Mouse (Mus musculus): ENCODE results near the gene Ttc39d.
"Not testable (repeated sequence)": the region's sequence is repeated elsewhere in the genome, so short reads cannot be mapped to it uniquely, and the experiment has no call there.

The Ttc39d gene

DNA sequence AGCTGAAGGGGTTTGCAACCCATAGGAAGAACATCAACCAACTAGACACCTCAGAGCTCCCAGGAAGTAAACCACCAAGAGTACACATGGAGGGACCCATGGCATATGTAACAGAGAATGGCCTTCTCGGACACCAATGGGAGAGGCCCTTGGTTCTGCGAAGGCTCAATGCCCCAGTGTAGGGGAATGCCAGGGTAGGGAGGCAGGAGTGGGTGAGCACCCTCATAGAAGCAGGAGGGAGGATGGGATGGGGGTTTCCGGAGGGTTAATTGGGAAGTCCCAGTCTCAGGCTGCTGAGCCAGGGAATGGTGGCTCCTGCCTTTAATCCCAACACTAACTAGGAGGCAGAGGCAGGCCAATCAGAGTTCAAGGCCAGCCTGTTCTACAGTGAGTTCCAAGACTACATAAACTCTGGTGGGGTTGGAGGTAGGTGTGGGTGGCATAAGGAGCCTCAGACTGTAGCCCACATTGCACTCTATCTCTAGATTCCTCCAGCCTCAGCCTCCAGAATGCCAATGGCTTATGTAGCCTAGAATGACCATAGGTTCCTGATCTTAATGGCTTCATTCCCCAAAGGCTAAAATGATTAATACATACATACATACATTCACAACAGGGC, 8.0 kb upstream of the Ttc39d start:
- no peak for DNase-seq

DNA sequence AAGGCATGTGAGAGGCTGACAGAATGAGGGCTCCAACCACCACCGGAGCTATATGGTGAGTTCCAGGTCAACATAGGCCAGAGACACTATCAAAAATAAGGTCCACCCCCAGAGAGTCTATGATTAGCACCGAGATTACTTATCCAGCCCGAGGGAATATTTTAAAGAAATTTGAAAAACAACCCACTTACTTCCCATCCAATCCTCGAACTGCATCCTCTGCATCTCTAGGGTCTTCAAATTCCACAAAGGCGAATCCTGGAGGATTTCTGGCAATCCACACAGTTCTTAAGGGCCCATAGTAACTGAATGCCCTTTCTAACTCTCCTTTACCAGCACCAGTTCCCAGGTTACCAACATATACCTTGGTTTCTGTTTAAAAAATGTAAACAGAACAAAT, 1.6 kb upstream of the Ttc39d start:
- no peak for DNase-seq

DNA sequence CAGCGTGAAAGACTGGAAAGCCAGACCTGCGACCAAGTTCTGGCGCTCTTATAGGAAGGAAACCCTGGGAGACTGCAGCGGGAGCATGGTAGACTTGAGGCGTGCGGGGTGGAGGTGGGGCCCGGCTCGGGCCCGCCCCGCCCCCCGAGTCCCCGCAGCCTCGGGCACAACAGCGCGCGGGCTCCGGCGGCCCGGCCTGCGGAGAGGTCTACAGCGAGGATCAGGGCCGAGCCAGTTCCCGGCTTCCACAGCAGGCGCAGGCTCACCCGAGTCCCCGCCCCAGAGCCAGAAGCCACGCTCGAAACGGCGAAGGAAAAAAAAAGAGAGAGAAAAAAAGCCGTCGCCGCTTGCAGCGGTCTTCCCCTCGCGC, 974 bp upstream of the Ttc39d start:
- no peak for DNase-seq

GRCm38 (mm10) chr17:80213998-80214397, 6.7 kb downstream of the Ttc39d start:
- not testable (repeated sequence) for DNase-seq

- DNase-seq, result no peak
Measured at GRCm38 (mm10) chr17:80220131-80220530, 12.9 kb downstream of the Ttc39d start.

- no peak for DNase-seq
Measured at GRCm38 (mm10) chr17:80221202-80221601, 13.9 kb downstream of the Ttc39d start.

- DNase-seq, result peak; percentile 67
Measured at GRCm38 (mm10) chr17:80221890-80222628, 14.8 kb downstream of the Ttc39d start.

DNA sequence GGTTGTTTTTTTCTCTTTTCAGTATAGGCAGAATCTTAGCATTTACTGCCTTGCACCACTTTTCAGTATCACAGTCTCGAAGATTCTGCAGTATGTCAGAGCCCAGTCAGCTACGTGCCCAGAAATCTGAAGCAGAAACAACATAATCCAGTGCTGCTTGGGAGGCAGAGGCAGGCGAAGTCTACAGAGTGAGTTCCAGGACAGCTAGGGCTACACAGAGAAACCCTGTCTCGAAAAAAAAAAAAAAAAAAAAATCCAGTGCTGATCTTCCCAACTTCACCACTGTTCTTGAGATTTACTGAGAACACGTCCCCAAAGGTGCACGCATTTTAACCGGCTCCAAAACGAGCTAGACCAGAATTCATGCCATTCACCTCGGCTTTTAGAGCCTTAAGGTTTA, 16.6 kb downstream of the Ttc39d start:
- DNase-seq, result no peak

DNA sequence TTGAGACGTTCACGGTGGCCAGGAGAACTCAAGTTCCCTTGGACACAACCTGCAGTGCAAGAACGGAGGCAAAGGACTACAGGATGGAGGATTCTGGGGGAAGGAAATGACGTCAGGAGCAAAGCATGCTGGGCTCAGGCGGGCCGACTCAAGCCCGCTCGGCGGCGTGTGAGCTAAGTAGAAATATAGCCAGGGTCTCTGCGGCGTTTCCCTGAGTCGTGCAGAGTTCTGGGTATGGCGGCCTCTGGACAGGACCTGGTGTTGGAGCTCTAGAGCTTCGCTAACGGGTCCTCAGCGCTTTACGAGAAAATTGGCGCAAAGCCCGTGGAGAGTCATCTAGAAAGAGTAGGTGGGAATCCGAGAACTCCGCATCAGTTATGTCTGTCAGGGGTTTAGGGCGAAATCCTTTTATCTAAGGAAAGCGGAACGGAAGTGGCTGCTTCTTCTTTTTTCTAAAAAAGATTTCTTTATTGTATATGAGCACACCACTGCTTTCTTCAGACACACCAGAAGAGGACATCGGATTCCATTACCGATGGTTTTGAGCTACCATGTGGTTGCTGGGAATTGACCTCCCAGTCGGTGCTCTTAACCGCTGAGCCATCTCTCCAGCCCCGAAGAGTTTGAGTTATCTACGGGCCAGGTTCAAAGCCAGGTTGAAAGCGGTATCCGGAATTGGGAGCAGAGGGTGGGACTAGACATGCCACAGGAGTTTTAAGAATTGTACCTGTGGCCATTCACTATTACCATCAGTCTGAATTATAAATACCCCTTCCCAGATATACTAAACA, 17.3 kb downstream of the Ttc39d start, which contains the start of gene Gemin6:
TSS of gene Gemin6 (plus strand) at position 116 of the 791 bp plus-strand sequence.
- DNase-seq, result peak; percentile 95

DNA sequence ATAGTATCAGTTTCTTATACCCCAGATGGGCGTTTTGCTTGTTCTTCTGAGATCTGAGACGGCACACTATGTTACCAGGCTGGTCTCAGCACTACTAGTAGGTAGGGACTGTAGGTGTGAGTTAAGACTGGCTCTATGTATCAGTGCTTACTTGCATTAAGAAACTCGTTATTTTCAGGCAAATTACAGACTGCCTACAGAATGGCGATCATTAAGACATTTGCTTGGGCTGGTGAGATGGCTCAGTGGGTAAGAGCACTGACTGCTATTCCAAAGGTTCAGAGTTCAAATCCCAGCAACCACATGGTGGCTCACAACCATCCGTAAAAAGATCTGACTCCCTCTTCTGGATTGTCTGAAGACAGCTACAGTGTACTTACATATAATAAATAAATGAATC, 17.9 kb downstream of the Ttc39d start:
- DNase-seq, result not testable (repeated sequence)

- DNase-seq, result no peak
Measured at GRCm38 (mm10) chr17:80229396-80229795, 22.1 kb downstream of the Ttc39d start.

DNA sequence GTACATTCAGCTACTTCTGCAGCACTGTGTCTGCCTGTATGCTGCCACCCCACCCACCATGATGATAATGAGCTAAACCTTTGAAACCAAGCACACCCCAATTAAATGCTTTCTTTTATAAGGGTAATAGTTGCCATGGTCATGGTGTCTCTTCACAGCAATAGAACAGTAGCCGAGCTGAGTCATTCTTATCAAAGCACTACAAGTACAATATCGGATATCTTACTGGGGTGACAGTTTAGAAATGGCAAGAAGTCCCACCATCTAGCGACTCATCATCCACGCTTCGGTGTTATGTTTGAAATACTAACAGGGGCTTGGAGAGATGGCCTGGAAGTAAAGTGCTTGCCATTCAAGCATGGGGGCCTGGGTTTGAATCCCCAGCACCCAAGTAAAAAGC, 26.6 kb downstream of the Ttc39d start:
- no peak for DNase-seq

DNA sequence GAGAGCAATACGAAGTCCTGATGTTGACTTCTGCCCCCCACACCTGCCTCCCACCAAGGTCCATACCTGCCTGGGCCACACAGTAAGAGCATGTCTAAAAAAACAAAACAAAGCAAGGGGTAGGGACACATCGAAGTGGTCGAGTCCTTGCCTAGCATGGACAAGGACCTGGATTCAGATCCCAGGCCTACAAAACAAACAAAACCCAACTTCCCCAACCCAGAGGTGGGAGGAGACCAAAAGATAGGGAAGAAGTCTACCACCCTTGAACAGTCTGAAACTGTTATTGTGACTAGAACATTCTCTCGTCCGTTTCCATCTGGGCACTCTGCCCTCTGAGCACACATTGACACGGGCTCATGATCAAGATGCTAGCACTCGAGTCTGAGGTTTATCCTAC, 27.1 kb downstream of the Ttc39d start:
- no peak for DNase-seq

GRCm38 (mm10) chr17:80235477-80235876, 28.2 kb downstream of the Ttc39d start:
- no peak for DNase-seq

GRCm38 (mm10) chr17:80236805-80237204, 29.5 kb downstream of the Ttc39d start:
- DNase-seq, result no peak

- DNase-seq, result no peak
Measured at GRCm38 (mm10) chr17:80237475-80237874, 30.2 kb downstream of the Ttc39d start.

- DNase-seq, result no peak
Measured at GRCm38 (mm10) chr17:80241594-80241993, 34.3 kb downstream of the Ttc39d start.

- no peak for DNase-seq
Measured at GRCm38 (mm10) chr17:80243116-80243515, 35.9 kb downstream of the Ttc39d start.

DNA sequence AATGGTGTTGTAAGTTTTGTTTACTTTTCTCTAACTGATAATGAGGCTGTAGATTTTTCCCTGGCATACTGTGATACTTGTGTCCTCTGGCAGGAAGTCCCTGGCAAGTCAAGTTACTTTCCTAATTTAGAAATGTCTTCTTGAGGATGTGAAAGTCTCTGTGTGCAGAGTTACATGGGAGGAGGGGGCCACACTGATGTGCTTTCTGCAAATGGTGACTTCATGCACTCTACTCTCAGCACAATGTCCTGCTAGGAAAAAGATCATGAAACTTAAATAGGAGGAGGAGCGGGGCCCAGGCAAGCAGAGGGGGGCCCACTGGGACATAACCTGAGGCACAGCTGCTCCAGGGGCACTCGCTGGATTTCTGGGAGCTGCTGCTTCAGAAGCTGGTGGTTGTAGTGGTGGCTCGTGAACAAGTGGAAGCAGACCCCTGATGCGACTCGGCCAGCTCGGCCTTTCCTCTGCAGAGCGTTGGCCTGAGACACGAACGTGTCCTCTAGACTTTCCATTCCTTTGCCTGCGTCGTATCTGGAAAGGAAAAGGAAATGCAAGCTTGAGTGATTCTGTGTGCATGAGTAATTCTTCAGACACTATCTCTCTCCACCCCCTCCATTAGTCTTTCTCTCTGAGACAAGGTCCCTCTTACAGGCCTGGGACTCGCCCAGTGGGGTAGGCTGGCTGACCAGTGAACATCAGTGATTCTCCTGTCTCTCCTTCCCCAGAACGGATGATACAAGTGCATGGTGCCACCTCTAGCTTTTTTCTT, 45.7 kb downstream of the Ttc39d start:
- no peak for DNase-seq

DNA sequence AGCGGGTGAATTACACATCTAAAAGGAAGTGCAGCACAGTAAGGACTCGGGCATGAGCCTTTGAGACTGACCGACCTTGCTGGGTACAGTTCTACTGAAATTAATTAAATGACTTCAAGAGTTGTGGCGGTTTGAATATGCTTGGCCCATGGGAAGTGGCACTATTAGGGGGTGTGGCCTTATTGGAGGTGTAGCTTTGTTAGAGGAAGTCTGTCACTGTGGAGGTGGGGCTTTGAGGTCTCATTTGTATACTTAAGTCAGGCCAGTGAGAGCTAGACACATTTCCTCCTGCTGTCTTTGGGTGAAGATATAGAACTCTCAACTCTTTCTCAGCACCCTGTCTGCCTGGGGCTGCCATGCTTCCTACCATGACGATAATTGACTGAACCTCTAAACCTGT, 47.2 kb downstream of the Ttc39d start:
- DNase-seq, result no peak

DNA sequence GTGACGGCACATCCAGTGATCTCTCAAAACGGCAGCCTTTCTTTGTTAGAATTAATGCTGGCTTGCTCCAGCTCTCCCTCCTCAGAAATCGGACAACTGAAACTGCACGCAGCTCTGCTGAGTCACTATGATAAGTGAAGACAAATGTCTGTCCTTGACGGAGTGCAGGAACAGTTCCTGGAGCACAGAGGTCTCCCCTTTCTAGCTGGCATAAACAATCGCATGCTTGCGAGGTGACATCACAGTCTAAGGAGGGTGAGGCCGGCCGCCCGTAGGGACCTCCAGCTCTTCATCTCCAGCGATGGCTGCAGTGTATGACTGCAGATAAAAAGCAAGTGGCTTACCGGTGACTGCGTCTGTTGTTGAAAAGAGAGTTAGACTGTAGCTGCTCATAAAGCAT, 47.9 kb downstream of the Ttc39d start:
- peak; percentile 11 for DNase-seq

- no peak for DNase-seq
Measured at GRCm38 (mm10) chr17:80267065-80267464, 59.8 kb downstream of the Ttc39d start.

Data from retina, postnatal 1 day (tissue).